Mouse (Mus musculus): ENCODE results near the gene Dusp10. TPM values are rescaled to one million over a fixed set of nuclear protein-coding genes. Genes with fewer than 3 reads are reported as not detected.

The Dusp10 gene
- polyA plus RNA-seq, 1 experiment from 2014 or later, result 9.7 TPM

GRCm38 (mm10) chr1:184082661-184083060, 69.6 kb downstream of the Dusp10 start:
- Histone ChIP-seq H3K27me3 (ENCODE audit: control insufficient read depth, insufficient read depth, low read length) (no peaks in the 10 kb centered on the region), H3K27ac (replicated peaks in 1 of 2; ENCODE audit: control insufficient read depth in 1 of 2, insufficient read depth in 1 of 2, low read depth in 2 of 2, low read length in 2 of 2) (no peak overlapping the region; a peak in 1 of 4 replicates), H3K4me1 (ENCODE audit: control insufficient read depth in 2 of 2, insufficient read depth in 2 of 2, low read length in 2 of 2) (0 out of 4 replicates have a peak, but pooled peaks cover 0 to 4% of the 10 kb centered on the region in 2 experiments), H3K9ac (ENCODE audit: low read length) (no peak overlapping the region), H3K9me3 (ENCODE audit: control insufficient read depth, low read length) (no peaks in the 10 kb centered on the region), H3K4me2 (ENCODE audit: low read length) (no peak overlapping the region), H3K36me3 (ENCODE audit: control insufficient read depth, insufficient read depth, low read length) (no peaks in the 10 kb centered on the region), H3K4me3 (ENCODE audit: control insufficient read depth in 1 of 2, insufficient read depth in 1 of 2, low read depth in 1 of 2, low read length in 2 of 2) (no peak overlapping the region)
- WGBS, result 68% methylated on average over 3 of the region's 3 CpGs
- no peak for ATAC-seq (ENCODE audit: insufficient number of reproducible peaks, insufficient read depth, low FRiP score, low read depth)

- no peaks in the 10 kb centered on the region for H3K36me3 ChIP-seq (ENCODE audit: control insufficient read depth, insufficient read depth, low read length)
- H3K4me1 ChIP-seq (ENCODE audit: control insufficient read depth in 2 of 2, insufficient read depth in 2 of 2, low read length in 2 of 2), result 0 out of 4 replicates have a peak, but pooled peaks cover 0 to 4% of the 10 kb centered on the region in 2 experiments
- 76% methylated on average over 7 of the region's 7 CpGs for WGBS
- no peaks in the 10 kb centered on the region for H3K9me3 ChIP-seq (ENCODE audit: control insufficient read depth, low read length)
- no peak for ATAC-seq (ENCODE audit: insufficient number of reproducible peaks, insufficient read depth, low FRiP score, low read depth)
- H3K27me3 ChIP-seq (ENCODE audit: control insufficient read depth, insufficient read depth, low read length), result no peaks in the 10 kb centered on the region
- no peak overlapping the region for H3K9ac ChIP-seq (ENCODE audit: low read length)
- no peak overlapping the region for H3K4me2 ChIP-seq (ENCODE audit: low read length)
- no peak overlapping the region for H3K27ac ChIP-seq (replicated peaks in 1 of 2; ENCODE audit: control insufficient read depth in 1 of 2, insufficient read depth in 1 of 2, low read depth in 2 of 2, low read length in 2 of 2)
- H3K4me3 ChIP-seq (ENCODE audit: control insufficient read depth in 1 of 2, insufficient read depth in 1 of 2, low read depth in 1 of 2, low read length in 2 of 2), result no peak overlapping the region
Observed at GRCm38 (mm10) chr1:184083166-184083565, 70.1 kb downstream of the Dusp10 start.

GRCm38 (mm10) chr1:184084961-184085360, 71.9 kb downstream of the Dusp10 start:
- H3K36me3 ChIP-seq (ENCODE audit: control insufficient read depth, insufficient read depth, low read length), result no peaks in the 10 kb centered on the region
- H3K4me3 ChIP-seq (ENCODE audit: control insufficient read depth in 1 of 2, insufficient read depth in 1 of 2, low read depth in 1 of 2, low read length in 2 of 2), result no peak overlapping the region
- no peak for ATAC-seq (ENCODE audit: insufficient number of reproducible peaks, insufficient read depth, low FRiP score, low read depth)
- no peak overlapping the region for H3K9ac ChIP-seq (ENCODE audit: low read length)
- 87% methylated on average over 3 of the region's 3 CpGs for WGBS
- H3K4me2 ChIP-seq (ENCODE audit: low read length), result no peak overlapping the region
- H3K4me1 ChIP-seq (ENCODE audit: control insufficient read depth in 2 of 2, insufficient read depth in 2 of 2, low read length in 2 of 2), result 0 out of 4 replicates have a peak, but pooled peaks cover 0 to 4% of the 10 kb centered on the region in 2 experiments
- H3K27ac ChIP-seq (replicated peaks in 1 of 2; ENCODE audit: control insufficient read depth in 1 of 2, insufficient read depth in 1 of 2, low read depth in 2 of 2, low read length in 2 of 2), result no peak overlapping the region
- H3K9me3 ChIP-seq (ENCODE audit: control insufficient read depth, low read length), result no peaks in the 10 kb centered on the region
- no peaks in the 10 kb centered on the region for H3K27me3 ChIP-seq (ENCODE audit: control insufficient read depth, insufficient read depth, low read length)

- no peak overlapping the region for H3K4me2 ChIP-seq (ENCODE audit: low read length)
- peaks cover 3 to 8% of the 10 kb centered on the region in 2 experiments; a peak in 2 of 4 replicates for H3K4me1 ChIP-seq (ENCODE audit: control insufficient read depth in 2 of 2, insufficient read depth in 2 of 2, low read length in 2 of 2)
- H3K9ac ChIP-seq (ENCODE audit: low read length), result no peak overlapping the region
- 0 out of 4 replicates have a peak overlapping the region, but pooled peaks of 1 of the 2 experiments have one; percentile 14 for H3K27ac ChIP-seq (replicated peaks in 1 of 2; ENCODE audit: control insufficient read depth in 1 of 2, insufficient read depth in 1 of 2, low read depth in 2 of 2, low read length in 2 of 2)
- no peaks in the 10 kb centered on the region for H3K36me3 ChIP-seq (ENCODE audit: control insufficient read depth, insufficient read depth, low read length)
- ATAC-seq (ENCODE audit: insufficient number of reproducible peaks, insufficient read depth, low FRiP score, low read depth), result no peak
- no peaks in the 10 kb centered on the region for H3K27me3 ChIP-seq (ENCODE audit: control insufficient read depth, insufficient read depth, low read length)
- H3K4me3 ChIP-seq (ENCODE audit: control insufficient read depth in 1 of 2, insufficient read depth in 1 of 2, low read depth in 1 of 2, low read length in 2 of 2), result no peak overlapping the region
- H3K9me3 ChIP-seq (ENCODE audit: control insufficient read depth, low read length), result no peaks in the 10 kb centered on the region
- 44% methylated on average over 6 of the region's 6 CpGs for WGBS
Observed at GRCm38 (mm10) chr1:184090515-184090914, 77.4 kb downstream of the Dusp10 start.

GRCm38 (mm10) chr1:184094914-184095313, 81.8 kb downstream of the Dusp10 start:
- no peak overlapping the region for H3K4me2 ChIP-seq (ENCODE audit: low read length)
- H3K4me3 ChIP-seq (ENCODE audit: control insufficient read depth in 1 of 2, insufficient read depth in 1 of 2, low read depth in 1 of 2, low read length in 2 of 2), result no peak overlapping the region
- peaks cover 5 to 17% of the 10 kb centered on the region in 2 experiments; a peak in 3 of 4 replicates for H3K4me1 ChIP-seq (ENCODE audit: control insufficient read depth in 2 of 2, insufficient read depth in 2 of 2, low read length in 2 of 2)
- no peaks in the 10 kb centered on the region for H3K9me3 ChIP-seq (ENCODE audit: control insufficient read depth, low read length)
- no peak overlapping the region for H3K27ac ChIP-seq (replicated peaks in 1 of 2; ENCODE audit: control insufficient read depth in 1 of 2, insufficient read depth in 1 of 2, low read depth in 2 of 2, low read length in 2 of 2)
- no peak overlapping the region for H3K9ac ChIP-seq (ENCODE audit: low read length)
- no peaks in the 10 kb centered on the region for H3K36me3 ChIP-seq (ENCODE audit: control insufficient read depth, insufficient read depth, low read length)
- H3K27me3 ChIP-seq (ENCODE audit: control insufficient read depth, insufficient read depth, low read length), result no peaks in the 10 kb centered on the region
- ATAC-seq (ENCODE audit: insufficient number of reproducible peaks, insufficient read depth, low FRiP score, low read depth), result no peak
- 66% methylated on average over 3 of the region's 3 CpGs for WGBS

- Histone ChIP-seq H3K27ac (replicated peaks in 1 of 2; ENCODE audit: control insufficient read depth in 1 of 2, insufficient read depth in 1 of 2, low read depth in 2 of 2, low read length in 2 of 2) (no peak overlapping the region), H3K27me3 (ENCODE audit: control insufficient read depth, insufficient read depth, low read length) (no peaks in the 10 kb centered on the region), H3K4me1 (ENCODE audit: control insufficient read depth in 2 of 2, insufficient read depth in 2 of 2, low read length in 2 of 2) (peaks cover 2 to 11% of the 10 kb centered on the region in 2 experiments; a peak in 2 of 4 replicates), H3K4me2 (ENCODE audit: low read length) (no peak overlapping the region), H3K9ac (ENCODE audit: low read length) (no peak overlapping the region), H3K36me3 (ENCODE audit: control insufficient read depth, insufficient read depth, low read length) (no peaks in the 10 kb centered on the region), H3K9me3 (ENCODE audit: control insufficient read depth, low read length) (no peaks in the 10 kb centered on the region), H3K4me3 (ENCODE audit: control insufficient read depth in 1 of 2, insufficient read depth in 1 of 2, low read depth in 1 of 2, low read length in 2 of 2) (no peak overlapping the region)
- ATAC-seq (ENCODE audit: insufficient number of reproducible peaks, insufficient read depth, low FRiP score, low read depth), result no peak
- 60% methylated on average over 5 of the region's 5 CpGs for WGBS
Observed at GRCm38 (mm10) chr1:184100414-184100813, 87.3 kb downstream of the Dusp10 start.

GRCm38 (mm10) chr1:184100927-184101749, 88.0 kb downstream of the Dusp10 start:
- Histone ChIP-seq H3K27me3 (ENCODE audit: control insufficient read depth, insufficient read depth, low read length) (no peaks in the 10 kb centered on the region), H3K4me3 (ENCODE audit: control insufficient read depth in 1 of 2, insufficient read depth in 1 of 2, low read depth in 1 of 2, low read length in 2 of 2) (no peak overlapping the region), H3K9ac (ENCODE audit: low read length) (no peak overlapping the region), H3K4me2 (ENCODE audit: low read length) (no peak overlapping the region), H3K9me3 (ENCODE audit: control insufficient read depth, low read length) (no peaks in the 10 kb centered on the region), H3K36me3 (ENCODE audit: control insufficient read depth, insufficient read depth, low read length) (no peaks in the 10 kb centered on the region), H3K4me1 (ENCODE audit: control insufficient read depth in 2 of 2, insufficient read depth in 2 of 2, low read length in 2 of 2) (peaks cover 2 to 11% of the 10 kb centered on the region in 2 experiments; a peak in 2 of 4 replicates), H3K27ac (replicated peaks in 1 of 2; ENCODE audit: control insufficient read depth in 1 of 2, insufficient read depth in 1 of 2, low read depth in 2 of 2, low read length in 2 of 2) (no peak overlapping the region)
- no peak for ATAC-seq (ENCODE audit: insufficient number of reproducible peaks, insufficient read depth, low FRiP score, low read depth)
- 88% methylated on average over 9 of the region's 9 CpGs for WGBS

Measured in heart, embryonic 14.5 days (tissue).